9 mouse cellular contexts compared by ENCODE assay signal in genomic region chr13:58593129-58593528, GRCm38 (mm10). TPM values are rescaled to one million over a fixed set of nuclear protein-coding genes. Genes with fewer than 3 reads are reported as not detected.
DNase-seq lines count a peak whose midpoint lies in the region; ATAC-seq and TF ChIP-seq lines count a peak whose summit lies in the region.
"Had no signal": no experiment of that assay in that cellular context is flagged by ENCODE, and none has a peak within 500 bp of the region (broad histone marks: within the 10 kb centered on the region; RNA-seq: fewer than 3 reads in every experiment).

No protein-coding gene starts in this region.

- H3K4me3 ChIP-seq in liver, adult 2 months (ENCODE audit: insufficient read depth, low read depth, low read length), result no peak overlapping the region
- H3K4me3 ChIP-seq in liver, embryonic 11.5 days (ENCODE audit: low read depth, low read length), result no peak overlapping the region
- no peak overlapping the region for H3K4me3 ChIP-seq in limb, embryonic 14.5 days (replicated peaks; ENCODE audit: low read length)
- H3K4me3 ChIP-seq in forebrain, embryonic 13.5 days, result no peak overlapping the region

- H3K4me1 ChIP-seq in liver, adult 2 months (ENCODE audit: control insufficient read depth, insufficient read depth, low read length), result no peaks in the 10 kb centered on the region
- H3K4me1 ChIP-seq in liver, embryonic 11.5 days (replicated peaks; ENCODE audit: control insufficient read depth, insufficient read depth, low read length), result no peaks in the 10 kb centered on the region
- no peaks in the 10 kb centered on the region for H3K4me1 ChIP-seq in limb, embryonic 14.5 days (ENCODE audit: control insufficient read depth, insufficient read depth, low read length)
- H3K4me1 ChIP-seq in forebrain, embryonic 13.5 days, result 0 out of 2 replicates have a peak, but pooled peaks cover 5% of the 10 kb centered on the region

- WGBS in liver, adult 2 months, result 37% methylated on average over 7 of the region's 7 CpGs
- 32% methylated on average over 7 of the region's 7 CpGs for WGBS in liver, embryonic 11.5 days
- WGBS in limb, embryonic 14.5 days, result 17% methylated on average over 7 of the region's 7 CpGs
- 33% methylated on average over 7 of the region's 7 CpGs for WGBS in forebrain, embryonic 13.5 days

- H3K4me2 ChIP-seq in liver, embryonic 11.5 days, result no peak overlapping the region
- no peak overlapping the region for H3K4me2 ChIP-seq in limb, embryonic 14.5 days (replicated peaks; ENCODE audit: low read depth, low read length, severe bottlenecking)
- H3K4me2 ChIP-seq in forebrain, embryonic 13.5 days, result no peak overlapping the region

- TF ChIP-seq CTCF in liver, adult 2 months (IDR thresholded peaks at IDR 0.05; ENCODE audit: low read depth, low read length), result peak; percentile 31

- H3K9me3 ChIP-seq in liver, embryonic 11.5 days (ENCODE audit: control insufficient read depth, low read length), result no peaks in the 10 kb centered on the region
- H3K9me3 ChIP-seq in limb, embryonic 14.5 days (ENCODE audit: control insufficient read depth, low read length), result no peaks in the 10 kb centered on the region
- H3K9me3 ChIP-seq in forebrain, embryonic 13.5 days (replicated peaks), result no peaks in the 10 kb centered on the region

- no peak for TF ChIP-seq POLR2A in liver, adult 2 months (IDR thresholded peaks at IDR 0.05; ENCODE audit: extremely low read depth, insufficient read depth, low read length)
- TF ChIP-seq POLR2A in limb, embryonic 14.5 days (IDR thresholded peaks at IDR 0.05; ENCODE audit: borderline replicate concordance, extremely low read depth, insufficient read depth, insufficient read length), result no peak

- H3K27ac ChIP-seq in liver, adult 2 months (replicated peaks; ENCODE audit: insufficient read depth, low read depth, low read length), result no peak overlapping the region
- no peak overlapping the region for H3K27ac ChIP-seq in liver, embryonic 11.5 days (ENCODE audit: low read depth, low read length)
- H3K27ac ChIP-seq in limb, embryonic 14.5 days (replicated peaks; ENCODE audit: low read depth, low read length), result no peak overlapping the region
- no peak overlapping the region for H3K27ac ChIP-seq in forebrain, embryonic 13.5 days

- H3K27me3 ChIP-seq in liver, adult 2 months (ENCODE audit: control insufficient read depth, insufficient read depth, low read length), result no peaks in the 10 kb centered on the region
- 0 out of 2 replicates have a peak, but pooled peaks cover 2% of the 10 kb centered on the region for H3K27me3 ChIP-seq in liver, embryonic 11.5 days (replicated peaks; ENCODE audit: control insufficient read depth, insufficient read depth, low read length)
- H3K27me3 ChIP-seq in limb, embryonic 14.5 days (ENCODE audit: control insufficient read depth, insufficient read depth, low read length), result no peaks in the 10 kb centered on the region
- H3K27me3 ChIP-seq in forebrain, embryonic 13.5 days, result no peaks in the 10 kb centered on the region

- no peak overlapping the region for H3K9ac ChIP-seq in liver, adult 2 months (ENCODE audit: low read depth, low read length)
- H3K9ac ChIP-seq in liver, embryonic 11.5 days (ENCODE audit: low read depth, low read length), result no peak overlapping the region
- no peak overlapping the region for H3K9ac ChIP-seq in limb, embryonic 14.5 days (ENCODE audit: low read depth, low read length, severe bottlenecking)
- H3K9ac ChIP-seq in forebrain, embryonic 13.5 days, result no peak overlapping the region

- intact Hi-C loops in heart, postnatal 25 days (cut with DNase I), result loop anchor here (10.0 kb wide), 1 partner anchor 578 kb away; no protein-coding TSS in a partner anchor

- peak; percentile 51 for DNase-seq in liver, adult 2 months (ENCODE audit: extremely low read depth, low read depth, low spot score)
- DNase-seq in liver, embryonic 11.5 days (ENCODE audit: low spot score), result no peak
- peak; percentile 68 for DNase-seq in adipocyte (ENCODE audit: low spot score)
- DNase-seq in embryo, embryonic 11 days, result peak; percentile 79
- peak; percentile 48 for DNase-seq in heart, postnatal 25 days (ENCODE audit: low spot score)
- peak; percentile 57 for DNase-seq in limb, embryonic 14.5 days (ENCODE audit: low spot score)
- DNase-seq in right cerebral cortex, postnatal 14 days, result peak; percentile 24

- ATAC-seq in liver, embryonic 11.5 days (replicated peaks; ENCODE audit: low FRiP score), result no peak
- peak; percentile 34; the same call in 1 of the 2 replicates for ATAC-seq in limb, embryonic 14.5 days (ENCODE audit: low FRiP score, low read depth)
- ATAC-seq in forebrain, embryonic 13.5 days, result no peak

- no peaks in the 10 kb centered on the region for H3K36me3 ChIP-seq in liver, adult 2 months (ENCODE audit: control insufficient read depth, insufficient read depth, low read length)
- no peaks in the 10 kb centered on the region for H3K36me3 ChIP-seq in liver, embryonic 11.5 days (ENCODE audit: control insufficient read depth, insufficient read depth, low read length)
- no peaks in the 10 kb centered on the region for H3K36me3 ChIP-seq in limb, embryonic 14.5 days (ENCODE audit: control insufficient read depth, insufficient read depth, low read length)
- no peaks in the 10 kb centered on the region for H3K36me3 ChIP-seq in forebrain, embryonic 13.5 days (ENCODE audit: poor library complexity, severe bottlenecking)

- no peaks in the 10 kb centered on the region for H3K79me2 ChIP-seq in liver, adult 2 months (ENCODE audit: control insufficient read depth, insufficient read depth, low read length)

RNA-seq across cellular contexts. Expression of gene Slc28a3, which starts 17.5 kb away (rescaled TPM):
- total RNA-seq in liver, adult 2 months (2014; rRNA removed), result not detected in 2 replicates
- not detected in 2 replicates for polyA plus RNA-seq in liver, adult 2 months (2012; rRNA removed)
- 0.08 TPM in 1 of 2 replicates, not detected in the other for polyA plus RNA-seq in liver, embryonic 11.5 days (2014; fragmentation: Nextera tagmentation; extraction: Ambion mirVana)
- total RNA-seq in heart, postnatal 25 days (2021), result not detected
- polyA plus RNA-seq in limb, embryonic 14.5 days (2012; rRNA removed), result 0.08 and 0.13 TPM in 2 replicates
- not detected in 2 replicates for polyA plus RNA-seq in limb, embryonic 14.5 days (2014; fragmentation: Nextera tagmentation; extraction: Ambion mirVana)
- 0.08 TPM in 1 of 2 replicates, not detected in the other for polyA plus RNA-seq in forebrain, embryonic 13.5 days (2015; fragmentation: Nextera tagmentation; extraction: Ambion mirVana)
- polyA plus RNA-seq: frontal cortex, adult 2 months had no signal
